Mouse (Mus musculus): ENCODE measurements at regions not wholly inside any gene's neighbourhood (a gene's known extent, or its start where the extent isn't known, plus 50 kb on each side); places are given as distances from the start of the nearest gene placed in this dataset.

DNA sequence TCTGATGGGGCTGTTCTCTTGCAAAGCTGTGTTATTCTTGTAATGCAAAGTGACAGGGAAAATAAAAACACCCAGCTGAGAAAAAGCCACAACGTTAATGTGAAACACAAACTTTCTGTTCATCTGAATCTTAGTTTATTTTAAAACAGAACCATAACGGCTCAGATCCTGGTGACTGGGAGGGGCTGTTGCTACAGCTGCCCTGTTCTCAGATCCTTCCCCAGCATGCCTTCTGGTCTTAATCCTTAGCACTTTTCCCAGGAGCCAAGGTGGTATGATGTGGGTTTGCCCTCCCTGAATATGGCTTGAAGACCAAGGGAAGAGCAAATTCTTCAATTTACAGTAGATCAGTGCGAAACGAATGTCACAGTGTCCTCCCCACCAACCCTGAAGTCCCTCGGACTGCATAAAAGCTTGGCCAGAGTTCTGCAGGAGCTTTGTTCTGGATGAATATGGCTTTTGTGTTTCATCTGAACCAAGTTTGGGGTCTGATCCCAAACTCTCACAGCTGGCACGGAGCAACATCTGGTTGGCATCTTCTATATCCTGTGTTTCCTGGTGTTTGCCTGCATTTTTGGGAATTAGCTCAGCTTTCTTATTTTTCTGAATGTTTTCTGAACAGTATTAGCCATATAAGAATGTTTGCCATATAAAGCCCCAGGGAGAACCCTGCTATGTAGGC, 686.9 kb downstream of the Dhx35 start:
- TF ChIP-seq CTCF (IDR thresholded peaks at IDR 0.05; ENCODE audit: low read depth, low read length): no peak
- no peak for TF ChIP-seq POLR2A (IDR thresholded peaks at IDR 0.05; ENCODE audit: extremely low read depth, insufficient read depth, low read length)
